In genomic region chr19:24103802-24104201, GRCm38 (mm10) we compare ENCODE assay signal across 22 mouse cellular contexts.
DNase-seq lines count a peak whose midpoint lies in the region; ATAC-seq lines count a peak whose summit lies in the region.
"Had no signal": no experiment of that assay in that cellular context is flagged by ENCODE, and none has a peak within 500 bp of the region (broad histone marks: within the 10 kb centered on the region; RNA-seq: fewer than 3 reads in every experiment).

No protein-coding gene starts in this region.

- no peak for ATAC-seq in heart, embryonic 12.5 days (ENCODE audit: insufficient number of reproducible peaks, low FRiP score)
- ATAC-seq in heart, embryonic 16.5 days (replicated peaks; ENCODE audit: extremely low read depth, insufficient read depth, low FRiP score) = no peak
- no peak for ATAC-seq in lung, embryonic 16.5 days (ENCODE audit: low read depth)
- ATAC-seq: forebrain, embryonic 14.5 days had no signal

- H3K4me1 ChIP-seq in heart, embryonic 12.5 days (replicated peaks) = 0 out of 2 replicates have a peak, but pooled peaks cover 6% of the 10 kb centered on the region
- H3K4me1 ChIP-seq in heart, embryonic 16.5 days (ENCODE audit: control insufficient read depth, insufficient read depth, low read length) = peaks cover 9% of the 10 kb centered on the region
- H3K4me1 ChIP-seq in lung, embryonic 16.5 days (replicated peaks; ENCODE audit: control insufficient read depth, insufficient read depth, low read length) = no peaks in the 10 kb centered on the region
- H3K4me1 ChIP-seq: forebrain, embryonic 12.5 days had no signal

- WGBS in heart, embryonic 12.5 days = 77% methylated on average over 3 of the region's 3 CpGs
- WGBS in heart, embryonic 16.5 days = 63% methylated on average over 3 of the region's 3 CpGs
- WGBS in lung, embryonic 16.5 days = 67% methylated on average over 3 of the region's 3 CpGs

- H3K9ac ChIP-seq in heart, embryonic 12.5 days = no peak overlapping the region
- H3K9ac ChIP-seq in heart, embryonic 16.5 days (ENCODE audit: low read length) = no peak overlapping the region
- no peak overlapping the region for H3K9ac ChIP-seq in lung, embryonic 16.5 days (ENCODE audit: low read length)
- H3K9ac ChIP-seq: embryonic facial prominence, embryonic 13.5 days; embryonic facial prominence, embryonic 15.5 days; forebrain, embryonic 12.5 days had no signal

- peaks cover 63% of the 10 kb centered on the region for H3K36me3 ChIP-seq in heart, embryonic 12.5 days
- peaks cover 20% of the 10 kb centered on the region for H3K36me3 ChIP-seq in heart, embryonic 16.5 days (ENCODE audit: control insufficient read depth, insufficient read depth)
- H3K36me3 ChIP-seq in lung, embryonic 16.5 days (ENCODE audit: control insufficient read depth, insufficient read depth, low read length) = peaks cover 17% of the 10 kb centered on the region

- H3K27ac ChIP-seq in heart, embryonic 12.5 days (ENCODE audit: poor library complexity, severe bottlenecking) = 0 out of 2 replicates have a peak overlapping the region, but pooled peaks have one; percentile 3
- 0 out of 2 replicates have a peak overlapping the region, but pooled peaks have one; percentile 16 for H3K27ac ChIP-seq in heart, embryonic 16.5 days (ENCODE audit: low read length)
- H3K27ac ChIP-seq in lung, embryonic 16.5 days (ENCODE audit: low read length) = peak overlapping the region; percentile 17; the same call in 1 of the 2 replicates
- H3K27ac ChIP-seq: embryonic facial prominence, embryonic 13.5 days; embryonic facial prominence, embryonic 15.5 days; forebrain, embryonic 10.5 days; forebrain, embryonic 12.5 days had no signal

- H3K4me3 ChIP-seq in heart, embryonic 12.5 days = no peak overlapping the region
- H3K4me3 ChIP-seq in heart, embryonic 16.5 days (ENCODE audit: low read length) = no peak overlapping the region
- H3K4me3 ChIP-seq in lung, embryonic 16.5 days (ENCODE audit: low read length) = no peak overlapping the region
- H3K4me3 ChIP-seq: embryonic facial prominence, embryonic 13.5 days; embryonic facial prominence, embryonic 15.5 days; erythroblast, embryonic 14.5 days; forebrain, embryonic 10.5 days; forebrain, embryonic 12.5 days had no signal

- H3K9me3 ChIP-seq in heart, embryonic 12.5 days (replicated peaks) = no peaks in the 10 kb centered on the region
- H3K9me3 ChIP-seq in heart, embryonic 16.5 days (replicated peaks; ENCODE audit: control insufficient read depth, low read length) = no peaks in the 10 kb centered on the region
- H3K9me3 ChIP-seq in lung, embryonic 16.5 days (ENCODE audit: control insufficient read depth, low read length) = no peaks in the 10 kb centered on the region
- H3K9me3 ChIP-seq: embryonic facial prominence, embryonic 13.5 days; embryonic facial prominence, embryonic 15.5 days; forebrain, embryonic 10.5 days; forebrain, embryonic 12.5 days had no signal

- DNase-seq in heart, postnatal 14 days = no peak
- DNase-seq in heart, postnatal 36 days = no peak
- DNase-seq in lung, postnatal 14 days = no peak
- DNase-seq: adrenal gland, adult 2 months; adrenal gland, postnatal 10 days; adrenal gland, postnatal 25 days; cerebellum, adult 11 months; cerebellum, adult 18-20 months; cerebellum, adult 8-10 months; cerebellum, adult 9-11 months; cerebellum, postnatal 14 days; cerebellum, postnatal 36 days; embryo, embryonic 11 days had no signal

- intact Hi-C loops in heart, postnatal 14 days (cut with DNase I) = loop anchor here (5.0 kb wide), 1 partner anchor 72 kb away; the partner anchor contains the start of gene Fam189a2
- intact Hi-C loops in heart, postnatal 36 days (cut with DNase I) = loop anchor here (5.0 kb wide), 3 partner anchors 72 to 168 kb away; partner anchors contain the start of gene Fam189a2

- no peak overlapping the region for H3K4me2 ChIP-seq in heart, embryonic 12.5 days
- H3K4me2 ChIP-seq in heart, embryonic 16.5 days (ENCODE audit: low read depth, low read length) = no peak overlapping the region
- H3K4me2 ChIP-seq in lung, embryonic 16.5 days (ENCODE audit: low read depth, low read length) = no peak overlapping the region
- H3K4me2 ChIP-seq: embryonic facial prominence, embryonic 13.5 days; embryonic facial prominence, embryonic 15.5 days; forebrain, embryonic 12.5 days had no signal

- no peaks in the 10 kb centered on the region for H3K27me3 ChIP-seq in heart, embryonic 12.5 days (replicated peaks)
- no peaks in the 10 kb centered on the region for H3K27me3 ChIP-seq in heart, embryonic 16.5 days (ENCODE audit: control insufficient read depth, insufficient read depth, low read length)
- H3K27me3 ChIP-seq in lung, embryonic 16.5 days (ENCODE audit: control insufficient read depth, insufficient read depth, low read depth, low read length) = no peaks in the 10 kb centered on the region
- H3K27me3 ChIP-seq: embryonic facial prominence, embryonic 13.5 days; embryonic facial prominence, embryonic 15.5 days; forebrain, embryonic 12.5 days had no signal
